Mouse (Mus musculus): Measurements from ENCODE around the gene Heatr5a.

Gene Heatr5a

DNA sequence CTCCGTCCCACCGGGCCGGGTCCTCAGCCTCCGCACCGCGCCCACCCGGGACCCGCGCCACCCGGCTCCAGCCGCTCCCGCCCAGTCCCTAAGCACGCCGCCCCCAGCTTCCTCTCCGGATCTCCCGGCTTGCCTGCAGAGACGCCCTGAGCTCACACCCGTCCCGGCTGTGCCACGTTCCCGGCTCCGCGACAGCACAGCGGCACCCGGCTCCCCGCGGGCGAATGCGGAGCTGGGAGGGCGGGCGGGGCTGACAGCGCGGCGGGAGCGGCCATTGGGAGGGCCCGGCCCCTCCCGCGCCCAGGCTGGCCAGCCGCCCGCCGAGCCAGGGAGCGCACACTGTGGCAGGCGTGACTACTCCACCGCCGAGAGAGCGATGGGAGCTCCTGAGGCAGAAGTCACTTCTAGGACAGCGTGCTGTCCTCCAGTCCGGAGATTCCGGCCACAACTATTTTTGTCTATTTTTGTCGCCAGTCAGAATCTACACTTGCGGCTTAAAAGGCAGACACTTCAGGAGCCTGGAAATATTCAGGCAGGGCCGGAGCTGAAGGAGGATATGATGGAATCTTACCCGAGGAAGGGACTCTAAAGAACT is at the start of gene Heatr5a:
TSS of gene Heatr5a (minus strand) at position 252 of the 595 bp plus-strand sequence.
- peak; percentile 88 to 92 for DNase-seq

DNA sequence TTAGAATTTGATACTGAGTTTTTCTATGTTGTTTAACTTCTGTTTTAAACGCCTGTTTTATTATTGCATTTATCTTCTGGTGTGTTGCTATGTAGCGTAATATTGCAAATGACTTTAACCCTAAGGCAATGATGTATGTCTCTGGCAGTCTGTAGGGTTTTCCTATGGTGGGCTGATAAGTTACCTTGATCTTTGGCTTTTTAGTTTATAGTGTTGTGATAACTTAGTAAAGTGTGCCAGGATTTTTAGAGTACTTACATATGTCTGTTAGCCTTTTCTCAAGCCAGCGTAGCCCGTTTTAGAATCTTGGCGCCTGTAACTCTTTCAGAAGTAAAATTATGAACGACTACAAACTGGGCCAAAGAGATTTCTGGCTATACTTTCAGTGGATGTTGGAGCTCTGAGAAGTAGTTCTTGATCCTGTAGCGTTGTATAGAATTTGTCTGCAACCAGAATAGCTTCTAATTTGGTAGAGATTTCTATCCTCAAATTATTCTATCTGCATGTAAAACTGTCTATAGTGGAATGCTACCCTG is 43.4 kb upstream of the Heatr5a start:
- no peak for DNase-seq

DNA sequence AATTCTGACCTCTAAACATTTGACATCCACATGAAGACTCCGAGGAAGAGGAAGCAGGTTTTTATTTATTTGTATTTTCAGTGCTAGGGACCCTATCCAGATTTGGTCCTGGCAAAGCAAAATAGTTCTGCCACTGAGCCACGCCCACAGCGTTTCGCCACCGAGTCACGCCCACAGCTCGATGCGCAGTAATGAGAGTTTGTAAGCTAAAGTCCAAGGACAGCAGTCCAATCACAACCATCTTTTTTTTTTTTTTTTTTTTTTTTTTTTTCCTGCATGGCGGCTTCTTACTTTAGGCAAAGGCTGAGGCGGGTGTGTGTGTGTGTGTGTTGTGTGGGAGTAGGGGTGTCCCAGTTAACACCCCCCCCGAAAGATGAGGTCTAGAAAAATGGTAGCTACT is 42.9 kb upstream of the Heatr5a start:
- no peak for DNase-seq

DNA sequence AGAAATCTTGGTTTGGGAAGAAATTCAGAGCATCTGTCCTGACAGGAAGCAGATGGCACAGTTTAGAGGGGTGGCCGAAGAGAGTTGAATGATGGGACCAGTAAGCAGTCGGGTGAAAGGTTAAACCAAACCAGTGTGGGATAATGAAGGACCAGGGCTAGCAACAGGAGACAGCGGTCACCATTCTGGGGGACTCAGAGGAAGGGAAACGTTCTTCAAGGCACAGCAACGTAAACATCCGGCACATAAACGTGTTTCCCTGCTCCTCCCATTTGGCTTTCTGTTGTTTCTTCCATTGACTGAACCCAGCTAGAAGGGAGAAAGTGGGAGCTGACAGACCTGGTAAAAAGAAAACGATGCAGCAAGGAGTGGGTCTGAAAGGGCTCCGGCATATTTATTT is 42.2 kb upstream of the Heatr5a start:
- DNase-seq, result no peak

DNA sequence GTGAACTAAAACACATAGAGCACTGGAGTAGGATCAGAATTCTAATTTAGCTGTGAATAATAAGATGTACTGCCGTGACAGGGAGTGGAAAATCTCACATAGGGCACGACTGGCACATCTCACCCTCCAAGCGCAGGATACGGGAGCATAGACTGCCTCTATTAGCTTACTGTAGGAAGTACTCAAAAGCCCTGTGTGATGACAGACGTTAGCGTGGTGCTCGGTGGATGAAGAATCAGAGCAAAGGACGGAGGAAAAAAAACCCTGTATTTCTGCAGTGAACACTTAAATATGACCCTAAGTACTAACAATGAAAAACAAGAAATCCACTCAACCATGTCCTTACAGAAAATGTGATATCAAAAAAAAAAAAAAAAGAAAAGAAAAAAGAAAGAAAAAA is 41.0 kb upstream of the Heatr5a start:
- DNase-seq, result no peak

DNA sequence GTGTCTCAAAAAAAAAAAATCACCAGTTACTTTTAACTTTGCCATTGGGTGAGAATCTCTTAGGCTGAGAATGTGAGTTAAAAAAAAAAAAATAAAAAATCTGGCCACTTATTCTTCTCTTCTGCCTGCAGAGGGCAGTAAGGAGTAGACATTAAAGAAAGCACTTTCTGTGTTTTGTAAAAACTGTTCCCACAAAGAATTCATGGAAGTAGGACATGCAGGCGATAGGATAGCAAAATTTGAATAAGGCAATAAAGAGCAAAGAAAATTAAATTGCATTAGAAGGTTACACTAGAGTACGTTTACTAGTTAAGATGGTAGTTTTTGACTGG is 39.5 kb upstream of the Heatr5a start:
- peak in 1 of 2 experiments; percentile 48 for DNase-seq

DNA sequence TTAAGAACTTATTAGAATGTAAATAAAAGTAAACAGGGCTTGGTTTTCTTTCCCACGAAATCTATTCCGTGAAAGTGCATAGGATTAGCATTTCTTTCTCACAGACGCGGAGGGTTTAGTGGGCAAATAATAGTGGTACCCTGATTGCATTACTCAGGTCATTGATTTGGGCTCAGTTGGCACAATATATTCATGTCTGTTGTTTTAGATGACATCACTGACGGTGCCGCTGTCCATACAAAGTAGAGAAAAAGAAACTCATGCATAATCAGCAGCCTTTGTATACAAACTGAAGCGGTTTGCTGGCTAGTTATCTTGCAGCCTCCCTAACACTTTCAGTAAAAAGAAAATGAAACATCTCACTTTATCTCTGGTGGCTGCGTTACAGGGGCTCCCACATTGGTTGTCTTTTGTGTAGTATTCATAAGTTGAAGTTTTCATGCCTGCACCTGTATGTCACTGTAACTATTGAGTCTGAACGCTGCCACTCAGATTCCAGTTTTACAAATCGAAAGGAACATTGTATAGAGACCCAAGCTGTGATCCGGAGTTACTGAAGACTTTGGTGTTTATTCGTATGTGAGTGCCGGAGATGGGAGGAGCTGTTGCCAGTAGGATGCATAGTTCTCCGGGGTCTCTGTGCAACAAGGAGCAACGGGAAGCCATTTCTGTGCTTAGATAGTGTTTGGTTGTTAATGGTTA is 39.0 kb upstream of the Heatr5a start:
- no peak for DNase-seq

DNA sequence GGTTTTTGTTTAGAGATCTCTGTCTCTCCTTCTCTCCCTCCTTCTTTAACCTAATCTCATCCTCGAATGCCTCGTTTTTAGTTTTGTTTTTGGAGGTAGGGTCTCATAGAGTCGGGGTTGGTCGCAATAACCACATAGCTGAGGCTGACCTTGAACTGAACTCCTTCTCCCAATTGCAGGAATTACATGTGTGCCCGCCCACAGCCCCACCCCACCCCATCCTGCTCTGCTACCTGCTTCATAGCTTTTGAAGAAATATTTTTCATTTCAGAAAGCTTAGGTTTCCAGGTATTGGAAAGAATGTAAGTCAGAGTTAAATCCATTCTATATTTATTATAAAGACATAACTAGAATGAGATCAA is 35.5 kb upstream of the Heatr5a start:
- no peak for DNase-seq

DNA sequence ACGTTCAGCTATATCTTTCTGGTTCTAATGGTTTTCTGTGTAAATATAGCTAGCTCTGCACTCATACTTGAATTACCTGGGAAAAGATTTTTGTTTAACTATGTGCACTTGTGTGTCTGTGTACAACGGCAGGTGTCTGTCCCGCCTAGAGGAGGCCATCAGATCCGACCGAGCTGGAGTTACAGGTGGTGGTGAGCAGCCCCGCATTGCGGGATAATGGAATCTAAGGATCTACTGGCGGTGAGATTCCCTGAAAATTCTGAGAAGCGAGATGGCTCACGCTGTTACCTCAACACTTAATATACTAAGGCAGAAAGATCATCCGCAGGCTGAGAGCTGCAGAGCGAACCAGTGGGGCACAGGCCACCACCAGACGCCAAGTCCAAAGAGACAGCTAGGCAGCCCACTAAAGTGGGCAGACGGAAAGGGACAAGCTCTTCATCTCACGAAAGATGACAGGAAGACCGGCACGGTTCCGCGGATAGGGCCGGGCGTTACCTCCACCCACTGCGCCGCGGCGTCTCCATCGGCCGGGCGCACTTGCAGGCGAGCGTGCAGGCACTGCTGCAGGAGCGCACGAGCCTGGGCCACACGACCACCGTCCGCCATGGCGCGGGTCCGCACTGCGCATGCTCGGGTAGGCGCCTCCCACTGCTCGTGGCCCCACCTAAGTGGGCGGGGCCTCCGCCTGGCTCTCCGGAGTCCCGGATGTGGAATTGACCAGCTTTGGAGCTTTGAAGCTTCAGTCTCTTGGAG is 34.9 kb upstream of the Heatr5a start, which contains the start of gene Dtd2:
TSS of gene Dtd2 (minus strand) at position 625 of the 756 bp plus-strand sequence.
- peak; percentile 96 to 98 for DNase-seq

DNA sequence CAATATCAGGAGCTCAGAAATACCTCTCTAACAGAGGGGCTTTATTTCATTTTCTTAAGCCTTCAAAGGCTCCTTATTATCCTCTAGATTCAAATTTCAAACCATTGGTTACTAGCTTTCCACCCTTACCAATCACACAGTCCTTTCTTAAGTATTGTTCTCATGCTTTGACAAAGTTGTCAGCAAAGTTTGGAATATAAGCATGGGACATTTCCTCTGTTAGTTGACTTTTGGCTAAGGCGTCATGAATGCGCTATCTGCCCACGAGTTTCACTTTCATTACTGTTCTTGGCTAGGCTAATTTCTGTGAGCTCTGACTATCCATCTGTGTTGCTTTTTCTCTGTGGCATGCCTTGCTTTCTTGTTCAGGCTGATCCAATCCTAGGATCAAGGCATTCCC is 31.6 kb upstream of the Heatr5a start:
- DNase-seq, result no peak

DNA sequence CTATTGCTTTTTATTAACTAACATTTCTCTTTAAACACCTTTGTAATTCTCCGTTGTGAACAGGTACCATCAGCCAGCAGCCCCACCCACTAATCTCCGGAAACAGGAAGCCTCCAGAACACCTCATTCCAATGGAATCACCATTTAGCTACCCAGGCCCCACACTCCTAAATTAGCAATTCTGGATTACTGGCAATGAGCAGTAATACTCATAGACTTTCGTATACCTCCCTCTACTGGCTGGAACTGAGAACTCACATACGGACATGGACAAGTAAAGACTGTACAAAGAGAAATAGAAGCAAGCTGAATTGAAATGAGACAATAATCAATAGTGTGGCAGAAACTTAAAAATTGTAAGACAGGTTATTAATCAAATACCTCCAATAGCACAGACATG is 30.4 kb upstream of the Heatr5a start:
- DNase-seq, result peak; percentile 83 to 84

DNA sequence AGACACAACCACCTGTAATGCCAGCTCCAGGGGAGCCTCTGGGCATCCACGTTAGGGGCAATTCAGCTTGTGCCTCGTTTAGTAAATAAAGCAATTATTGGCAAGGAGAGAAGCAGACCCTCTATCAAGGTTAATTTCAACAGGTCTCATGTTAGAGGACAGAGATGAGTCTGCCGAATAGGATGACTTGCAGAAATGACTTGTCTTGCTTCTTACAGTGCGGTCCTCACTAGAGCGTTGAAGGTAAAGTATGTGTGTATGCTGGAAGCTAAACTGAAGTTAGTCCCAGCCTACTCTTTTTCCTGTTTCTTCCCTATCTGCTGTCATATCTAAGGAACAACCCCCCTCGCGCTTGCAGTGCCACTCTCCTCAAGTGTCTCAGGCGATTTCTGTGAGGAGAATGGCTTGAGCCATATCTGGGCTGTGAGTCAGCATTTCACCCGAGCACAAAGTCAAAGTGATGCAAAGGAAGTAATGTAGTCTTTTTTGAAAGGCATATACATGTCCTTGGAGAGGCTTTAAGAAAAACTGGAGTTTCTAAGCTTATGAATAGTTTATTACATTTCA is 27.3 kb upstream of the Heatr5a start:
- DNase-seq, result no peak

DNA sequence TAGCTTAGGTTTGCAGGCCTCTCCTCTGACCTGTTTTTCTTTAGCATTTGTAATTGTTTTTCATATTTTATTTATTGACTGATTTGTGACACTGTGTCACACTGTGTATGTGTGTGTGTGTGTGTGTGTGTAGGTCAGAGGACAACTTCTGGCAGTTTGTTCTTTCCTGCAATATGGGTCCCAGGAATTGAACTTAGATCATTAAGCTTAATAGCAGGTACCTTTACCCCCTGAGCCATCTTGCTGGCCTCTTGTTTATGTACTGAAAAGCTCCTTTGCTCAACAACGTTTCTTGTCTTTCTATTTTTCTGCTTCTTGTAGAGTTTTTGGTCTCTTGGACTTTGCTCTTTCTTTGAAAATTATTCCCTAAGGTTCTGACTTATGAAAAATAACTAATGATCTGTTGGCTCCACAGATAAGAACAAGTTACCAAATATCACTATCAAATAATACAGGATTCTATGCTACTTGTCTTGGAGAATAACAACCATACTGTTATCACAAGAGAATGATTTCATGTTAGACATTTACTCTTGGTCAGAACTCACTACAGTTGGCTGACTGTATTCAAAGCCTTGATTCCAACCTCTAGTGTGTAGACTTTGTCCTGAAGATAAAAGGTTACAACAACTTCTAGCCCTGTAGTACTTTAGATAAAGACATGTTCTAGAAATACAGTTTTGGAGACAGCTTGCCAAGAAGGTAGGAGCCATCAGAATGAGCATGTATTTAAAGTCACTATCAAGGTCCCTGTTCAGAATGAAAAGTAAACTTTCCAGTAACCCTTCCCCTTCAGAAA is 24.8 kb upstream of the Heatr5a start:
- no peak for DNase-seq

DNA sequence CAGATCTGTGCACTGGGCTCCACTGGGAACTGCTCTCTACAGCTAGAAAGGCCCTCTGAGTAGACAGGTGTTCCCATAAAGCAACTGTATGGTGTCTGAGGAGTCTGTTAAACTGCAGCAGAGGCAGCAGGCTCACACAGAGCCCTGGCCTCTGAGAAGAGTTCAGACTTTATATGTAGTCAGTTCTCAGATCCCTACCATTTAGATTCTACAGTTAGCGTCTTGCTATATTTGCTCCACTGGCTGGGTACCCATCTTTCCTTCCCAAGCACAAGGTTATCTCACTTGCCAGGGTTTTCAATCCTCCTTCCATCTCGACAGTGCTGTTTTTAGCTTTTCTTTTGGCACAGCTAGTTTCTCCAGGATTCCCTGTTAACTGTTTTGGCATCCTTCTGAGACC is 19.5 kb upstream of the Heatr5a start:
- DNase-seq, result no peak

DNA sequence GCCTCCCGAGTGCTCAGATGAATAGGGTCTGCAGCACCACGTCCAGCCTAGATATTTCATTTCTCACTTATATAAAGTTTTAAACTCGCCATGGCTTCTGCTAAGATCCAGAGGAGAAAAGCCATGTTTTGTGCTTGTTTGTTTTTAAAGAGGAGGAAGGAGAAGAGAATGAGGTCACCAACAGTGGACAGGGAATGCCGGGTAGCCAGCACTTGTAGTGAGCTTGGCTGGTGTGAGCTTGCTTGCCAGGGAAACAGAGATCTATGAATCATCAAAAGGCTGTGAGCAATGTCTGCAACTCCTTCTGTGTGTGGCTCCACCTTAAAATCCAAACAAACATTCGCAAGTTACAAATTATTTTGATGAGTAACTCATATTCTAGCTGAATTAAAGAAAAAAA is 17.4 kb upstream of the Heatr5a start:
- no peak for DNase-seq

DNA sequence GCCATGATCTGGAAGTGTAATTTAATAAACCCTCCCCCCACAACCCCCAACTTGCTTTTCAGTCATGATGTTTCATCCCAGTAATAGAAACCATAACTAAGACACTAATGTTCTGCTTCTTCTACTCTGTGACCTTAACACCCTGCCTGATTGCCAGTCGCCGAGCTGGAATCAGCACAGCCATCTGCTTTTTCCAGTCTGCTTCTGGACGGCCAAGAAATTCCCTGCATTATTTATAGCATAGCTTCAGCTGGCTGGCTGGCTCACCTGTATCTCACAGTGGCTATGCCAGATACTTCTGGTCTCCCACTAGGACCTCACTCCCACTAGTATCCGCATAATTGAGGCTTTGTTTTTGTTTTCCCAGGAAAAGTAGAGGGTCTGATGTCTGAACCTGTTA is 14.7 kb upstream of the Heatr5a start:
- peak; percentile 27 for DNase-seq

DNA sequence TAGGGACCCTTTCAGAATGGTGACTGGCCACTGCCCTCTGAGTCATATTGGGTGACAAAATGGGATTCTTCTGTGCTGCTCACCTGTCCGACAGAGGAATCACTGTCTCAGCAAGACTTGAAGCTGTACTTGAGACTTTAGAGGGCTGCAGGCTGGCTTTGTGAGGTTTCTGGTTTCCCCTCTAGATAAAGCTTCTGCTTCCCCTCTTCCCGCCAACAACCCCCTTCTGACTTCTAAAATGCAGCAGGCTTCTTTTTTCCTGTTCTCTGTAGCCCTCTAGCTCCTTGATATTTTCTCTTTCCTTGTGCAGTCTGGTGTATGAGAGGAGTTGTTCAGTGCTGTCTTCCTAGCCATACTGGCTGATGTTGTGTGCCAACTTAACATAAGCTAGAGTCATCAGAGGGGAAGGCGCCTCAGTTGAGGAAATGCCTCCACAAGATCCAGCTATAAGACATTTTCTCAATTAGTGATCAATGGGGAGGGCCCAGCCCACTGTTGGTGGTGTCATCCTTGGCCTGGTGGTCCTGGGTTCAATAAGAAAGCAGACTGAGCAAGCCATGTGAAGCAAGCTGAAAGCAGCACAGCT is 14.1 kb upstream of the Heatr5a start:
- DNase-seq, result no peak

DNA sequence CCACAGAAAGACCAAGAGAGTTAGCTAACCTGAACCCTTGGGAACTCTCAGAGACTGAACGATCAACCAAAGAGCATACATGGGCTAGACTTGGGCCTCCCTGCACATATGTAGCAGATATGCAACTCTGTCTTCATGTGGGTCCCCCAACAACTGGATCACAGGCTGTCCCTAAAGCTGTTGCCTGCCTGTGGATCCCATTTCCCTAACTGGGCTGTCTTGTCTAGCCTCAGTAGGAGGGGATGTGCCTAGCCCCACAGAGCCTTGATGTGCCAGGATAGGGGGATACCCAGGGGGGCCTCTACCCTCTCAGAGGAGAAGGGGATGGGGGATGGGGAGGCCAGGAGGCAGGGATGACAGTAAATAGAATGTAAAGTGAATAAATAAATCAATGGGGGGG is 12.5 kb upstream of the Heatr5a start:
- no peak for DNase-seq

DNA sequence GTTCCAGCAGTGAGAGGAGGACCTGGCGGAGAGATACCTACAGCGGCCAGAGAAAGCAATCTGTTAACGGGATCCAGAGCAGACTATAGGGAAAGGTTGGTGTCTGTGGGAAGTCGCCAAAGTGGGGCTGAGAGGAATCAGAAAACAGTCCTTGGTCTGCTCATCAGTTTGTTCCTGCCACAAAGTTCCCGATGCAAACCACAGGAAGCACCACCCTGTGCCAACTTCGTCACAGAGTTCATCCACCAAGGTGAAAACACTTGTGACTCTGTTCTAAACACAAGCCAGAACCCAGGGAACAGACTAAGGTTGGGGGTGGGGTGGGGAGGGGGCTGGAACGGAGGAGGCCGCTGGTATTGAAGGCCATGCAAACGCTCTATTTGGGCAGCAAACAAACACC is 5.4 kb upstream of the Heatr5a start:
- DNase-seq, result peak; percentile 7 to 35

DNA sequence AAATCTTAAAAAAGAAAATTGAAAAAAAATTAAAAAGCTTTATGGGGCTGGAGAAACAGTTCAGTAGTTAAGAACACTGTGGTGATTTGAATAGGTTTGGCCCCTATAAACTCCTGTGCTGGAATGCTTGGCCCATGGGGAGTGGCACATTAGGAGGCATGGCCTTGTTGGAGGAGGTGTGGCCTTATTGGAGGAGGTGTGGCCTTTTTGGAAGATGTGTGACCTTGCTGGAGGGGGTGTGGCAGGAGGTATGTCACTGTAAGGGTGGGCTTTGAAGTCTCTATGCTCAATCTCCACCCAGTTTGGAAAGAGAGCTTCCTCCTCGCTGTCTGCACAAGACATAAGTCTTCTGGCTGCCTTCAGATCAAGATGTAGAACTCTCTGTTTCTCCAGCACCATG is 3.3 kb upstream of the Heatr5a start:
- DNase-seq, result no peak

DNA sequence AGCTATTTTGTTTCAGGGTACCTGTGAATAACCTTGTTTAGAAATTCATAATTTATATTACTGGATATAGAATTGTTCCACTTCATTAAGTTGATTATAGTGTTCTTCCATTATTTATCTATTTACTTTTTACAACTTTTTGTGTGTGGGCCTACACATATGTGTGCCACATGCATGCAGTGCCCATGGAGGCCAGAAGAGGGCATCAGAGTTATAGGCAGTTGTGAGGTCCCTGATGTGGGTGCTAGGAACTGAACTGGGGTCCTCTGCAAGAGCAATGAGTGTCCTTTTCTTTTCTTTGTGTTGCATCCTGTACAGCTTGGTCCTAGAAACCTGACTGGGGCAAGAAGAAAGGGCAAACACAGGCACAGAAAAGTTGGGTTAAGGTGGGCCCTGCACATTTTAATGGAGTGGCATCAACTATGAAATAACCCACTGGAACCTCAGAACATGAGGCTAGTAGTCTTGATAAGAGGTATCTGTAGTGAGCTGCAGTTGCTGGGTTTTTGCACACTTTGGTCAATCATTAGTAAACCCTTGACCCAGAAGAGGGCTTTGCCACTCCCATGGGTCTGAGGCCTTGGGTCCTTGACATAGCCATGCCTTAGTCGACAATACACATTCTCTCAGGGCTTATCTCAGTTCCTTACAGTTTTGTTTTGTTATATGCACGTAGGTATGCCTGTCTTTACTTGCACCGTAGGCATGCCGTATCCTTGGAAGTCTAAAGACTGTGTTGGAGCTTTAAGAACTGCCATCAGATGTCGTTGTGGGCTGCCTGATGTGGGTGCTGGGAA is 1.3 kb upstream of the Heatr5a start:
- DNase-seq, result peak in 1 of 2 experiments; percentile 25

Data from cerebellum, postnatal 14 days (tissue).